Mouse (Mus musculus) myocyte (in vitro differentiated cells): ENCODE measurements at regions not wholly inside any gene's neighbourhood (a gene's known extent, or its start where the extent isn't known, plus 50 kb on each side); places are given as distances from the start of the nearest gene placed in this dataset.

Source experiments
- CEBPB ChIP-seq: IDR thresholded peaks from 2 replicates; pipeline ENCODE4 v1.6.1; 2011; ENCODE audit warnings: mild to moderate bottlenecking, moderate library complexity; ENCODE audit not compliant: poor library complexity, insufficient read depth, severe bottlenecking
- MAX ChIP-seq: IDR thresholded peaks from one replicate; pipeline ENCODE4 v1.6.1; 2011; ENCODE audit warnings: low read depth, mild to moderate bottlenecking, control low read depth
- MYOD1 ChIP-seq, 3 experiments: IDR thresholded peaks; one replicate each; pipeline ENCODE4 v1.6.1; 2011; ENCODE audit warnings: control low read depth in 2 of 3, low read depth in 2 of 3, mild to moderate bottlenecking in 2 of 3, moderate library complexity in 1 of 3; ENCODE audit not compliant: insufficient read length in 2 of 3, control insufficient read depth in 1 of 3
- POLR2A ChIP-seq: IDR thresholded peaks from one replicate; pipeline ENCODE4 v1.6.1; 2011; ENCODE audit warnings: low read depth, mild to moderate bottlenecking, control low read depth, moderate library complexity; ENCODE audit not compliant: insufficient read length
- POLR2AphosphoS2 ChIP-seq: IDR thresholded peaks from one replicate; pipeline ENCODE4 v1.6.1; 2011; ENCODE audit warnings: low read depth, control low read depth; ENCODE audit not compliant: insufficient read length
- TCF12 ChIP-seq: IDR thresholded peaks from one replicate; pipeline ENCODE4 v1.6.1; 2011; ENCODE audit warnings: mild to moderate bottlenecking, control low read depth; ENCODE audit not compliant: poor library complexity, insufficient read depth, severe bottlenecking
- TCF3 ChIP-seq: IDR thresholded peaks from one replicate; pipeline ENCODE4 v1.6.1; 2011; ENCODE audit warnings: low read depth, control low read depth; ENCODE audit not compliant: insufficient read length
- USF1 ChIP-seq: IDR thresholded peaks from one replicate; pipeline ENCODE4 v1.6.1; 2011; ENCODE audit warnings: low read depth, mild to moderate bottlenecking, control low read depth, moderate library complexity

DNA sequence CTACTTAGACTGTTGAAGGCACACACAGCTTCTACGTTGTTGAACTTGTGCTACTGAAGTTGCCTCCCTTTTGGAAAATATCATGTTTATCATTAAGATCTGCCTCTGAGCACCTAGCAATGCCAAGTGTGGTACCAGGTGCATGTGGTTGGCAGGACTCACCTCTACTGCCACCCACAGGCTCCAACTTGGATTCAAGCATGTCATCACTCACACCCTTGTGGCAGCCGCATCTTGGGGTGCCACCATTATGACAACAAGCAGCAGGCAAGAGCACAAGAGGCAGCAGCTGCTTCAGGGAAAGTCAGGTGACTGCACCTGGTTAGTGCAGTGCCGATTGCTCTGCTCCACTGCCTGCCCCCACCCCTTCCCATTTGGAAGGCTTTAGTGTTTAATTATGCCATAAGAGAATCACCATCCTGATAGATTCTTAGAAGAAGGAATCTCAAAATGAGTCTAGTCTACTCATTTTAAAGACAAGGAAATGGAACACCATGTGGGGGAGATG is 435.2 kb upstream of the Smim15 start:
- no peak for TF ChIP-seq POLR2A
- no peak for TF ChIP-seq POLR2AphosphoS2
- TF ChIP-seq MAX: no peak
- no peak for TF ChIP-seq USF1
- peak in 1 of 3 experiments; percentile 59 for TF ChIP-seq MYOD1 (IDR thresholded peaks at IDR 0.05; ENCODE audit: control insufficient read depth in 1 of 3, insufficient read length in 2 of 3, low read depth in 2 of 3)
- no peak for TF ChIP-seq TCF3
- TF ChIP-seq CEBPB: no peak
- TF ChIP-seq TCF12: no peak
